Mouse (Mus musculus) adrenal gland, adult 2 months (tissue): Measurements from ENCODE around the gene Hmga2. TPM values are rescaled to one million over a fixed set of nuclear protein-coding genes. Genes with fewer than 3 reads are reported as not detected.

ENCODE experiments used
- DNase-seq: peaks from one replicate; pipeline ENCODE4 v3.0.0; 2021
- polyA plus RNA-seq: library from polyadenylated mRNA; depleted of rRNA; stranded (reverse); fragments of >200 nt; gene quantifications from 2 replicates; pipeline ENCODE4 v1.2.3, GENCODE M21; 2012
- total RNA-seq, 2 experiments: library from RNA; stranded (reverse); gene quantifications; 2 replicates each; pipeline ENCODE4 v1.2.3; 2021

Hmga2 gene
- total and polyA plus RNA-seq, 3 experiments: 0.88 to 4.6 (median 3.2) TPM

DNA sequence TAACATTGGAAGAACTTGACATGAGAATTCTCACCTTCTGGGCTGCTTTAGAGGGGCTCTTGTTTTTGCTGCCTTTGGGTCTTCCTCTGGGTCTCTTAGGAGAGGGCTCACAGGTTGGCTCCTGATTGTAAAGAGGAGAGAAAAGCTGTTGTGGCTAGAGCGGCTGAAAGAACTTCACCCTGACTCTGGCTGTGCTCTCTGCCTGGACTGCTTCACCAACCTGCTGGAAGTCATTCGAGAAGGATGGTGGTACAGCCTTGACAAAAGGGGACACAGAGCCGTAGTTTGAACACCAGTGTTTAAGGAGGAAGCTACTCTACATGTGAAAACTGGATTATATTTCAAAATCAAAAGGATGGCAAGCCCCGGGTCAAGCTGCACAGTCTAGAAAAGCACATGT lies 3.1 kb downstream of the Hmga2 start:
- DNase-seq: no peak

DNA sequence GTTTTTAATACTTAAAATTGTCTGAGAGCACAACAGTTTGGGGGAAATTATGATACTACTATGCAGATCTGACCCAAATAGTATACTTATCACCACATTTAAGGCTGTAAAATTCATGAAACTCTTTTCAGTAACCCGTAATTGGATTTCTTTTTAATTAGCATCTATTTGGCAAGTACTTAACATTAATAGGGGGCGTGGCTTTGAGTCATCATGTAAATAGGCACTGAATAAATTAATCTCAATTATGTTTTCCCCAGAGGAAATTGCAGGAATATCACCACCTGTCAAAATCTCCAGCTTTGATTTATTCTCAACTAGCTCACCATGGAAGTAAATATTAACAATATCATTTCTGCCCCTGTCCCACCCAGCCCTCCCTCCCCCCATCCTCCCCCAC lies 3.7 kb downstream of the Hmga2 start:
- DNase-seq: no peak

DNA sequence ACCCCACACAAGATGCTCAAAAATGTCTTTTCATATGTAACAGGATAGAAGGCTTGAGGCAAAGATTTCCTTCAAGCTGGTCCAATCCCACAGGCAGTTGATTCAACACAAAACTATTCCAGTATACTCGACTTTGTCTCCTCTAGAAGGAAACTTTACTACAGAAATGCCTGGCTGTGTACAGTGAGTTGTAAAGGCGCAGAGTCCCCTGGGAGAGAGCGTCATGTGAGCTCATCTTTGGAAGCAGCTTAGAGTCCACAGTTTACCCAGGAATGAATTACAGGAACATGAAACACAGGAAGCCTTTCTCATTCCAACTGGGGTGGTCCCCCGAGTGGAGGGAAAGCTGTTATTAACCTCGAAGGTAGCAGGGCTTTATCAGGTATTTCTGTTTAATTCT lies 11.1 kb downstream of the Hmga2 start:
- DNase-seq: no peak

DNA sequence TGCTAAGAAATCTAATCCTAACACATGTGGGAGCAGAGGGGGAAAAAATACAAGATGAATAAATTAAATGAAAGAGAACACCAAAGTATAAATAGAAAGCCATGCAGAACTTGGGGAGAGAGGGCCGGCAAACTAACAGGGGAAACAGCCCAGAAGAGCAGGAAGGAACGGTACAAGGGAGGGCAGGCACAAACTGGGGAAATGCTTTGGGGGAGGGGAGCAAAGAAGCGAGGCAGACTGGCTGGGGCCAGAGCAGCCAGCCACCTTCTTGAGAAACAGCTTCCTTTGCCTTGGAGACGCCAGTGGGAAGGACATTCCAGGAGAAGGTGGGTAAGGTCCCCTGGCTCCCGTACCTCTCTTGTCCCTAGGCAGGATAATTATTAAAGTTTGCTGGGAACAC lies 14.5 kb downstream of the Hmga2 start:
- DNase-seq: no peak

DNA sequence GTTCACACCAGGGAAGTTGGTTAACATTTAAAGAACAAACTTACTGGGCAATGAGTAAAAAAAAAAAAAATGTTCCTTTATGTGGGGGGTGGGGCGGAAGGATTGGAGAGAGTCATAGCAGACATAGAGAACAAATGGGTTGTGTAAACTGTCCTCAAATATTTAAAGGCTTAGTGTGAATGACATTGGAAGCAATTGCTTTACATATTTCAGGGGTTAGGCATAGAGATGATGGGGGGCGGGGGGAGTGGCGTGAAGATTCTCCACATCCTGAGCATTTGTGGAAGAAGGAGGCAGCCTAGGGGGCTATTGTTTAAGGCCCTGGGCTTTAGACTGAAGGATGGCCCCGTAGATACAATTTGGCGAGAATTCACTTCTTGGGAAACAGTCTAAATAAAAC lies 15.0 kb downstream of the Hmga2 start:
- DNase-seq: no peak

DNA sequence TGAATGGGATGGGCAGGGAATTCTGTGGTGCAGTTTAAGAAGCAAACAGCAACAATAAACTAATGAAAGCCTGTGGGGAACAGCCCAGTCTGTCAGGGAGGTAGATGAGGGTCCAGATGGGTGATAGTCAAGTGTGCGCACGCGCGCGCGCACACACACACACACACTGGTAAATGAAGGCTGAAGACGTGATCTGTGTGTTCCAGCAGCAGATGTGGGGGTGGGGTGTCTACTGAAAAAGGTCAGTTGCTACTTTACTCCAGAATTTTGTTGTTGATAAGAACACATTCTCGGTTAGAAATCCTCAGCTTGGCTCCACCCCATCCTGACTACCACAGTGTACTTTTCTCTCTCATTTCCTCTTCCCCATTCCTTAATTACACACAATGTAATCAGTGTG lies 17.4 kb downstream of the Hmga2 start:
- DNase-seq: no peak

DNA sequence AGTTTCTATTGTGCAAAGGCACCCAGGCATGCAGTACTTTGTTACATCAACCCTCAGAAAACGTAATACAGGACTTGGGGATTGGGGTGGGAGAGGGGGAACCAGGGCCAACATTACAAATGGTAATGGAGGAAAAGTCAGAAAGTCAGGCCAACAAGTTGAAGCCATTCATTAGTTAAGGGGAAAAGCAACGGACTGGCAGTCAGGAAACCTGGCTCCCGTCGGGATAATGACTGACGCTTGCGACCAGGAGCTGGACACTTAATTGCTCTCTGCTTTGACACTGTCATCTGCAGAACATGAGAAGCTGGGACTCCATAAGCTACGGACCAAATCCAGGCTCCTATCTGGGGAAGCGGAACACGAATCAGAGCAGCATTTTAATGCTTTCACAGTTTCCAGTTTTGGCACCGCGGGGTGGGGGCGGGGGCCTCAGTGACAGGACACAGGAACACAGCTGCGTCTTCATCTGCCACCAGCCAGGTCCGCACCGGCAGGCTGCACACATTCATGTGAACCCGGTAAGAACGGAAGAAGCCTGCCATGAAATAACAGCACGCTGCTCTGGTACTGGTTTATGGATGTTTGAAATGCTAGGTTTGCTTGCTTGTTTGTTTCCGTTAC lies 26.5 kb downstream of the Hmga2 start:
- no peak for DNase-seq

DNA sequence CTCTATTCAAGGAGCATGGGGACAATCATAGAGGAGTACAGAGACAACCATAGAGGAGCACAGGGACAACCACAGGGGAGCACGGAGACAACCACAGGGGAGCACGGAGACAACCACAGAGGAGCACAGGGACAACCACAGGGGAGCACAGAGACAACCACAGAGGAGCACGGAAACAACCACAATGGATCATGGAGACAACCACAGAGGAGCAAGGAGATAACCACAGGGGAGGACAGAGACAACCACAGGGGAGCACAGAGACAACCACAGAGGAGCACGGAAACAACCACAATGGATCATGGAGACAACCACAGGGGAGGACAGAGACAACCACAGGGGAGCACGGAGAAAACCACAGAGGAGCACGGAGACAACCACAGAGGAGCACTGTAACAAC lies 29.5 kb downstream of the Hmga2 start:
- DNase-seq: no peak

DNA sequence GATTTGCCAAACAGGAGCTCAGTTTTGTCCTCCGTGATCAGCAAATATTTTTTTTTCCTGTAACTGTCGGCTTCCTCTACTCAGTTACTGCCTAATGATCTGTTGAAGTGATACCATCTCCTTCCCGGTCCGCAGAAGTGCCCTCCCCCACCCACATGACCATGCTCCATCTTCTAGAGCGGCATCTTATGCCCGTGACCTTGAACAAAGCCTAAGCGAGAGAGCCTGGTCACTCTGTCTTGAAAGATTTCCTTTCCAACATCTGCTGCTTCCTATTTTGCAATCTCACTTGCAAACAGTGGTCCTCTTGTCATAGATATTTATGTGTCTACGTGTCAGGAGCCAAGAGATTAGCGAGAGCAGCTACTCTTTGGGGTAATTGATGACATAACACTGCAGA lies 30.1 kb downstream of the Hmga2 start:
- no peak for DNase-seq

DNA sequence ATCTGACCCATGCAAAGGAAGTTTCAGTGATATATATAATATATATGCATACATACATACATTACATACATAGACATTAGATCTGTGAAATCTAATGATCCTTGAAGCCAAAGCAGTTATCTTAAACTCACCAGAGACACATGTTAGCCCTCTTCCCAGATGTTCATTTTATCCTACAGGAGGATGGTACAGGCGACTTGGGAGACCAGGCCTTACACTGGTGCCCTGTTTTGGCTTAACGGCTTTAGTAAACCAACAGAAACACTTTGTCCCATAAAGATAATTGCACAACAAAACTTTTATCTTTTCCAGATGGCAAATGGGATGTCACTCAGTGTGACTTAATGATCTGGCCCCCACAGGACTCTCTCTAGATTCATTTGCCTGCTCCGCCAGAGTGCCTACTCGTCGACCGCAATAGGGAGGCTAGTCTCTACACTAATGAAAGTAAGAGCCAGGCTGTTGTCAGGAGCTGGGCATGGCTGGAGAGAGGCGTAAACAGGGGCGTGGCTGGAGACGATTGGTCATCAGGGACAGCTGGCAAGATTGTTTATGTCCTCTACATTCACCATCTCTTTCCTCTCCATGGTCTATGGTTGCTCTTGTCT lies 31.7 kb downstream of the Hmga2 start:
- no peak for DNase-seq

DNA sequence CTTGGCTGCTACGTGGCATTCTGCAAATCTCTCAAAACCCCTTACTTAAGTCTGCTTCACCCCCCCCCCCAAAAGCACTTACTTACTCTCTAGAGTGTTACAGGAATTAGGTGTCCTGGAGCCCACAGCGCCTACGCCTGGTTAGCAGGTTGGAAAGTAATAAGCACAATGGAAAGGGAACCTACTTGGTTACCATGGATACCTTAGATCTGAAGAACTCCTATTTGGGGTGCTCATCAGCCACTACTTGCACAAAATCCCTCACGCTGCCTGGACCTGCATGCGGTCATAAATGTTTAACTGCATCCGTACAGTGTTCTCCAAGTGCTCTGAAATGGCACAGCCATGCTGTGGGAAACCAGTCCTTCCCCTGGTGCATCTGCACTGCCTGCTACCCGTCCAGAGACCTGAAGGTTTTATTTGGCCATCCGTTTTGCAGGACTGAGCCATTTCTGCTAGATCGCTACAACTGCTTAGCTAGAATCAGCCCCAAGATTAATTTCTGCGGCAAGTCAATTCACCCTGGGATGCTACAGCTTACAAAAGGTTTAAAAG lies 32.4 kb downstream of the Hmga2 start:
- no peak for DNase-seq

DNA sequence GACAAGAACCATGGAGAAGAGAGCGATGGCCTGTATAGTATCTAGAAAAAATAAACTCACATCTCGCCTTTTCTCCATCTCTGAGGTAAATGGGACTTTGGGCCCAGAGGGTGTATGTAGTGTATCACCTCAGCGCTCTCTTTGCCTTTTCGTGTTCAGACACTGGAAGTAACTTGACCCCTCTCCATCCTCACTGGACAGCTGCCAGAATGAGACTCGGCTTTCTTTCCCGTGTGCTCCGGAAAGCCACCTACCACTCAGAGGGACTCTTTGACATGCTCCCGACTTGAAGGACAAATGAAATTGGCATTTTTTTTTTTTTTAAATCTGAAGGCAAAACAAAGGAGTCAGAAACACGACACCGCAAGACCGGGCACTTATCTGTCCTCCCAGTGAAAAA lies 35.0 kb downstream of the Hmga2 start:
- no peak for DNase-seq

DNA sequence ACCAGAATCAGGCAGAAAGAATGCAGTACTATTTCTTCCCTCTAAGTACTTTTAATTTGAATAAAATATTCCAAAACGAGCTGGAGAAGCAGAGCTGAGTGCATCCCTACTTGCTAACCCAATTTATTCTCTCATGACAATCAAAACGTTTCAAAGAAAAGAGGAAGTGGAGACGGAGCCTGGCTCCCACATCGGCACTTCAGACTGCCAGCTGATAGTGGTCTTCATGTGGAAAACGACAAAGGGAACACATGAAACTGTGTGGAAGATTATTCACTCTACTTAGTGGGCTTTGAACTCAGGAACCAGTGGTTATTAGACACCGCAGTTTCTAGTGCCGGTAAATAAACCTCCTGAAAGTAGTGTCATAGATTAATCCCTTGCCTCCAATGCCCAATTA lies 41.8 kb downstream of the Hmga2 start:
- no peak for DNase-seq

DNA sequence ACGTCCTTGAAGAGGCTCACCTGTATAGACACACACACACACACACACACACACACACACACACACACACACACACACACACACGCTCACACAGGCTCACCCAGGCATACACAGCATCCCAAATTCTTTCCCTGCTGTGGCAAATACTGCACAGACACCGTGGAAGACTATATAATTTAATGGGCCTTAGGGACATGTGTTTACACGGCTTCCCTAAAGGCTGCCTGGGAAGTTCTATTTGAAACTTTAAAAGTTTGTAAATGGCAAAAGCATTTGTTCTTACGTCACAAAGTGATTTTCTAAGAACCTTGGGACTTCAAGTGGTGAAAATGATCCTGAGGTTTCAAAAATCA lies 42.8 kb downstream of the Hmga2 start:
- DNase-seq: no peak

DNA sequence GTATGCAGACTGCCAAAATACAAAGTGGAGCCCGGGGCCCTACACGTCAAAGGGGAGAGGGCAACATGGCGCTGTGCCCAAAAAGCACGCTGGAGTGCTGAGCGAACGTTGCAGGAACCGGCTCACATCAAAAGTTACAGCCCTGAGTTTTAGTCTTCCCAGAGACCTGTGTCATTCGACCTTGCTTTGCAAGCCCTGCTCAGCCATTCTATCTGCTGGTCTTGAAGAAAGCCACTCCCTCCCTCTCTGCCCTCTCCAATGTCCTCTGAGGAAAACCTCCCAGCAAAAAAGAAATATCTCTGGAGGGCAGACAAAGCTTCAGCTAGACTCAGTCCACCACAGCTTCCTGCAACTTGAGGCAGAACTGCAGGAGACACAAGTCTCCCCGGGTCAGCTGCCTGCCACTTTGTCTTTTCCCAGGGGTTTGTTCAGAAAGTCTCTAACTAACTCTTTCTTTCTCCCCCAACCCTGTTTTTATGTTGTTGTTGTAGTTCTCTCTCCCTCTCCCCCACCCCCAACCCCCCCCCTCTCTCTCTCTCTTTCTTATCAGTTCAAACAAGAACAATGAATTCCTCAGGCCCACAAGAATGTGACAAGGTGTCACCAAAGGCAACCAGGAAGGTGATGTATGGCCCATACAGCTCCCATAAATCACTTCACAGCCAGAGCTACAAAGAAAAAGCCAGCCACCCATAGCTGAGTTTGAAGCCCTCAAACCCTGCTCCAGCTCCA lies 43.4 kb downstream of the Hmga2 start:
- DNase-seq: peak; percentile 66

DNA sequence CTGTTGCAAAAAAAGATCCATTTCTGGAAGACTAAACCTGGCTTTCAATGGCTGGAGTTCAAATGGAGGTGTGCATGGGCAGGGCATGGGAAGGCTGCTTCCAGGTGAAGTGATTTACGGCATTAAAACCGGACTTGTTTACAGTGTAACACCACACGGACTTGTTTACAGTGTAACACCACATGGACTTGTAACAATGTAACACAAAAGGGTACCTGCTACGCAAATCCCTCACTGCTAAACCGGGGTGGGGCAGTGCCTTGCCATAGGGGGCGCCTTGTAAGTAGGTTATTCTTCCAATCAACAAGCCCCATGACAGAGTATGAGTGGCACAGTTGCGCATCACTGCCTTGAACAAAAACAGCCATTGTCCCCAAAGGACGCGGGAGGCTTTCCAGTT lies 44.2 kb downstream of the Hmga2 start:
- no peak for DNase-seq

DNA sequence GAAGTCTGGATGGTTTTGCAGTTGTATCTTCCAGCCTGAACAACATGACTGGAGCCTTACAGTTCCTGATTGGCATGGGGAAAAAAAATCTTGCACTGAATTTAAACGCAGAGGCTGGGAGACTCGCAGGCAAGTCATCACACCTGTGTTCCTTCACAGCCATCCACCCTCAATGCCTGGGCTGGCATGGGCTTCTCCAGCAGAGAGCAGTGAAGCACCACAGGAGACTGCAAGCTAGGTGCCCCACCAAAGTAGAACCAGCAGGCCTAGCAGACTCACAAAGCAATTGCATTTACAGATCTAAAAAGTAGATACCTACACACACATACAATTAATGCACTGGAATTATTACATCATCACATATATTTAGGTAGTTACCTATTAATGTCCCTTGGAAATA lies 44.8 kb downstream of the Hmga2 start:
- no peak for DNase-seq

DNA sequence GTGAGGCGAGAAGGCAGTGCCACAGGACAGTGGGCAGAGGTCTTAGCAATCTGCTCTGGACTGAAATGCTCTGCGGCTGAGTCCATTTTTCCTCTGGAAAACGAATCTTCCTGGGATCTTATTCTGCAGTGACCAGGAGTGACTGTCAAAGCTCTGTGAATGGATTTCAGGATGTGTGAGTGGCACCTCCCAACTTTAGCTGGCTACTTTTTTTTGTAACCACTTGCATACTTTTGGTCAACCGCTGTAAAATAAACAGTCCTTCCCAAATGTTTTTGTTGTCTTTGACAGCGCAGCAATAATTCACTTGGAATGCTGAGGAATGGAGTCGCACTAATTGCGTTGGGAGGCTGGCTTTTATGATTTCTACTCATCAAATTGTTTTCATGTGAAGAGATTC lies 45.8 kb downstream of the Hmga2 start:
- no peak for DNase-seq

DNA sequence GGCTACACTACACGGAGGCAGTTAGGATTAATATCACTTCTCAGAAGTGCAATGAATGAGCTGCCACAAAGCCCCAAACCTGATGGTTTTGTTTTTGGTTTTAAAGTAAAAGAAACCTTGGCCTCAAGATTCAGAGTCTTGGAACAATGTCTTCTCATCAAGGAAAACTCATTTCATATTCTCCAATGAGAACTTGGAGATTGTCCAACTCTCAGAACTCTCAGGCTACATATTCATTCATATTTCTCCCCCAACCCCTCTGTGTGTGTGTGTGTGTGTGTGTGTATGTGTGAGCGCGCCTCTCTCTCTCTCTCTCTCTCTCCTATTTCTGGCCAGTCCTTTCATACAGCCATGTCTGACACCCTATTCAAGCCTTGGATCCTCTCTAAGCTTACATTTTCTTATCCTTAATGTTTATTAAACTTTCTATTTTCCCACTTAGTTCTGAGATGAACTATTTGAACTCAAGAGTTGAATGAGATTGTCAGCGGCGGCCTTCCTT lies 46.5 kb downstream of the Hmga2 start:
- no peak for DNase-seq

DNA sequence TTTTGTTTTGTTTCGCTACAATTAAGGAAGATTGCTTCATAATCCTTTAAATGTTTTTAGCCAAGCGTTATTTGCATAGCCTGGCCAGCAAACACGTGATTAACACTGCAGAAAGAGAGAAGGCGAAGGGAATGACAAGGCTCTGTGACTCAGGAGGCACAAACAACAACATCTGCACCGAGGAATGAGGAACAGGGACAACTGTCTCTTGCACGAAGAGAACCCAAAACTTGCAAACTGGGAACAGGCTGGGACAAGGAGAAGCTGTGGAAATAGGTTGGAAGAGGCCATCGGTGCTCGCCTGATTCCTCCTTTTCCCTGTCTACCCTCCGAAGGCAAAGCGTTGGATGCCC lies 47.1 kb downstream of the Hmga2 start:
- DNase-seq: no peak

DNA sequence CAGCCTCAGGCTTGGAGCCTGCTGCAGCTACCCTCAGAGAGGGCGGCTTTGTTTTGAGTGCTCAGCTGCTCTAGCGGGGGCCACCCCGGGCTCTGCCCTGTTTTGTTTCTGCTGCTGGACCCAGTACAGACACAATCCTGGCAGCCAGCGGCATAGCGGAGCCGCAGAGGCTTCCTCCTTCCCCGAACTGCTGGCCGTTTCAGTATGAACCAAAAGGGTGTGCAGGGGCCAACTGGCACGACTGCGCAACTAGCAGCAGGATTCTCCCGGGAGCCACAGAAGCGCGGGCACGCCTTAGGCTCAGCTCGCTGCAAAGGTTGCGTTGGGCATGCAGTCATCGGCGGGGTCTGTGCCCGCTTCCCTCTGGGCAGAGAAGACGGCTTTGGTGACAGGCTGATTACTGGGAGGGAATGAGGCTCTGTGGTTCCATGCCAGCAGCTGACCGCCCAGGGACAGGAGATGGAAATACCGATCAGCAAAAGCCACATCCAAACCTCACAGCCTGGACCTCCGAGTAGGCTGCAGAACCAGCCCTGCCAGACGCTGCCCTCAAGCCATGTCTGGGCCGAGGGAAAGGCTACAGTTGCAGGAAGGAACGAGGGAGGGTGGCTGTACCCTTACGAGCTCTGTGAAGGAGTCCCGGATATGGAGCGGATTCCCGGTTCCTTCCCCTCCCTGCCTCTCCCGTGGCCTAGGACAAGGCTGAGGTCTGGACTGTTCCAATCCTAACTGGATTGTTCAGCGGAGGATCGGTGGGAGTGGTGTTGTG lies 47.7 kb downstream of the Hmga2 start:
- DNase-seq: peak; percentile 71

DNA sequence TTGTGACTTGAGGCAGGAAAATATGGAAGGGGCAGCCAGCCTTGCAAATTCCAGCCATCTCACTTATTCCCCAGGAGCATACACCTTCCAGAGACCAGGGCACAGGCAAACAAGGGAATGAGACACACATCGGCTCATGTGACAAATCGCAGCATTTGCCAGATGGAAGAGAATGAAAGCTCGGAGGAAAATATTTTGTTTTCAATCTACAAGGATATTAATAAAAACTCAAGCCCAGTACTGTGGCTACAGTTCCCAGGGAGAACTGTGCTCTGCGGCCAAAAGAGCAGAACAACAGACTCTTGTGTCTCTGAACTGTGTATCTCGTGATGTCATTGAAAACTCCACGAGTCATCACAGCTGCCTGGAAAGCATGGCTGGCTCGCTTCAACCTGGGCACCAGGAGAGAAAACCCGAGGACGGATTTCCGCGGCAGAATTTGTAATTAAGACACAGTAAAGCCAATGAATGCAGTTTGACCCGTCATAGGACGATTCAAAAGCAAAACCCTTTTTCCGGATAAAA lies 50.1 kb downstream of the Hmga2 start:
- no peak for DNase-seq
